Mouse (Mus musculus) embryonic facial prominence, embryonic 12.5 days (tissue): ENCODE measurements around the gene Bsn. TPM values are rescaled to one million over a fixed set of nuclear protein-coding genes. Genes with fewer than 3 reads are reported as not detected.
"Not testable (repeated sequence)": the region's sequence is repeated elsewhere in the genome, so short reads cannot be mapped to it uniquely, and the experiment has no call there.

Experiments used
- ATAC-seq: fragments of 200-750 bp; cut with Nextera tagmentation; 2 replicates; pipeline ENCODE4 v1.8.0; 2017; ENCODE audit not compliant: insufficient number of reproducible peaks, insufficient read depth, low FRiP score, low TSS enrichment
- H3K27ac ChIP-seq: fragments of 300-500 bp; sonication (generic); 2 replicates; pipeline ENCODE4 v1.5.1; 2016; ENCODE audit warnings: mild to moderate bottlenecking
- H3K27me3 ChIP-seq: fragments of 300-500 bp; sonication (generic); 2 replicates; pipeline ENCODE4 v1.6.1; 2016; ENCODE audit warnings: mild to moderate bottlenecking, moderate library complexity
- H3K36me3 ChIP-seq: fragments of 300-500 bp; sonication (generic); 2 replicates; pipeline ENCODE4 v1.6.1; 2016; ENCODE audit warnings: mild to moderate bottlenecking
- H3K4me1 ChIP-seq: fragments of 300-500 bp; sonication (generic); 2 replicates; pipeline ENCODE4 v1.6.1; 2016
- H3K4me2 ChIP-seq: fragments of 300-500 bp; sonication (generic); replicated peaks from 2 replicates; pipeline ENCODE4 v1.6.1; 2016; ENCODE audit warnings: mild to moderate bottlenecking, moderate library complexity
- H3K4me3 ChIP-seq: fragments of 300-500 bp; sonication (generic); 2 replicates; pipeline ENCODE4 v1.5.1; 2016; ENCODE audit warnings: mild to moderate bottlenecking
- H3K9ac ChIP-seq: fragments of 300-500 bp; sonication (generic); 2 replicates; pipeline ENCODE4 v1.6.1; 2016; ENCODE audit warnings: mild to moderate bottlenecking, moderate library complexity
- H3K9me3 ChIP-seq: fragments of 300-500 bp; sonication (generic); 2 replicates; pipeline ENCODE4 v1.6.1; 2016; ENCODE audit warnings: mild to moderate bottlenecking, moderate library complexity
- WGBS: fragments of 180-500 bp; shearing (Covaris S2); methylation state at CpG from one replicate; pipeline ENCODE4 v1.1.7; 2016; 5-methylcytosine and 5-hydroxymethylcytosine counted together
- polyA plus RNA-seq: library from polyadenylated mRNA; unstranded; fragments of >200 nt; fragmentation: Nextera tagmentation; extraction: Ambion mirVana; gene quantifications from 2 replicates; pipeline ENCODE4 v1.2.1, GENCODE M21; 2016

The Bsn gene
- polyA plus RNA-seq, 1 experiment from 2014 or later: 1.1 TPM

DNA sequence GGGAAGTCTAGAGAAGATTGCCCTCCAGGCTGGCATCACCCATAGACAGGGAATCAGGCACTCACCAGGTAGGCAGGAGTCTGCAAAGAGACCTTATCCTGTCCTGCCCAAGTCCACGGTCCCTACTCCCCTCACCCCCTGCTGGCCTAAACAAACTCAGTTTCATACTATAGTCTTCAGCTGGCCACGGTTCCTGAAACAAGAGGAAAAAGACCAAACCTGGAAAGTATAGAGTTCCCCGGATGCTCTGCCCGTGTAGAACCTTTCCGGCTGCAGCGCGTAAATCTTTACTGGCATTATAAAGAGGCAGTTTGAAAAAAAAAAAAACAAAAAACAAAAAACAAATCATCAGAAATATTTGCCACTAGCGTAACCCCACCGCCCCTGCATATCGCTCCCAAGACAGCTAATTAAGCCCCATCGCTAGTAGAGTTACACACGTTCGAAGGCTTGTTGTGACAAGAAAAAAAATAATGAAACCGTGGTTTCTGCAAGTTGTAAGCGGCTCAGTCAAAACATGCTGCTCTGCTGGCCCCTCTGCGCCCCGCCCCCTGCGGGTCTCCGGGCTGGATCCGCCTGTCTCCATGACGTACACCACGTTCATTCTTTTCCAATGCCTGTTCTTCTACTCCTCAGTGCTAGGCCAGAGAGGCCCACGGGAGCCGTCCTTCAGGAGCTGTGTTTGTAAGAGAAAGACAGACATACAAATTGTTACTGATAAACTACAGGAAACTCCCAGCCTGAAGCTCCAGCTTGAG is 6.9 kb upstream of the Bsn start:
- H3K36me3 ChIP-seq: no peaks in the 10 kb centered on the region
- no peak overlapping the region for H3K9ac ChIP-seq
- H3K4me3 ChIP-seq: 0 out of 2 replicates have a peak overlapping the region, but pooled peaks have one; percentile 4
- 0 out of 2 replicates have a peak, but pooled peaks cover 3% of the 10 kb centered on the region for H3K27me3 ChIP-seq
- WGBS: 24% methylated on average over 24 of the region's 24 CpGs
- H3K27ac ChIP-seq: 0 out of 2 replicates have a peak overlapping the region, but pooled peaks have one; percentile 23
- H3K4me2 ChIP-seq: peak overlapping the region; percentile 31
- H3K4me1 ChIP-seq: peaks cover 12% of the 10 kb centered on the region; the same call in 1 of the 2 replicates
- no peaks in the 10 kb centered on the region for H3K9me3 ChIP-seq
- no peak for ATAC-seq

GRCm38 (mm10) chr9:108196222-108196621 is 6.0 kb upstream of the Bsn start:
- peaks cover 11% of the 10 kb centered on the region; the same call in 1 of the 2 replicates for H3K4me1 ChIP-seq
- 66% methylated on average over 6 of the region's 6 CpGs for WGBS
- not testable (repeated sequence) for H3K27ac ChIP-seq, H3K9me3 ChIP-seq, H3K27me3 ChIP-seq, ATAC-seq, H3K36me3 ChIP-seq, H3K4me3 ChIP-seq, H3K9ac ChIP-seq, H3K4me2 ChIP-seq

DNA sequence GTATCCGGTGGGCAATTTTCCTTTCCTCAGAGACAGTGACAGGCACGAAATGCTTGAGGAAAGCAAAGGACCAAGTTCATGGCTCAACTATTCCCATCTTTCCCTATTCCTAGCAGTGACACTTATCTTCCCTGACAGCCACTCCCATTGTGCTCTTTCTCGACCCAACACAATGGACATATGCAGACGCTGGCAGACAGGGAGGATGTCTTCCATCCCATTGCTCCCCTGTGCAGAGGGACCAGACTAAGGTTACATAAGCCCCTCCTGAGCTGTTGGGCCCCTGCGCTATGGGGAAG is 747 bp downstream of the Bsn start:
- Histone ChIP-seq H3K9me3 (no peaks in the 10 kb centered on the region), H3K4me2 (peak overlapping the region; percentile 86), H3K27ac (no peak overlapping the region), H3K9ac (no peak overlapping the region), H3K27me3 (peaks cover 28% of the 10 kb centered on the region), H3K4me3 (peak overlapping the region; percentile 46), H3K4me1 (peaks cover 4% of the 10 kb centered on the region; the same call in 1 of the 2 replicates), H3K36me3 (no peaks in the 10 kb centered on the region)
- no peak for ATAC-seq
- WGBS: 40% methylated on average over 5 of the region's 5 CpGs

DNA sequence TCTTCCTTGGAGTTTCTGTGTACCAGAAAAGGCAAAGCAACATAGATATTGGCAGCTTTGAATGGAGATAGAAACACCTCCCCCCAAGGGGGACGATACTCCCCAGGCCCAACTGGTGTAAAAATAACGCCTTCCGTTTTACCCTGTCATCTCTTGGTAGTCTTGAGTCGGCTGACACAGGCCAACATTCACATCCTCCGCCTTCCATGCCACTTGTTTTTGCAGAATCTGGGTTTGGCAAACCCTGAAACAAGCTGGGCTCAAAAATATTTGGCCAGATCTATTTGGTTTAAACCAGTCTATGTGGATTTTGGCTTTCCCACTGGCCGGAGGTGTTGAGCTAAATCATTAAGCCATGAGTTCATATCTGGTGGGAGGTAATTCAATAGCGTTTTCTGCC is 1.2 kb downstream of the Bsn start:
- ATAC-seq: no peak
- Histone ChIP-seq H3K4me3 (no peak overlapping the region), H3K27me3 (peaks cover 28% of the 10 kb centered on the region), H3K9ac (no peak overlapping the region), H3K9me3 (no peaks in the 10 kb centered on the region), H3K36me3 (no peaks in the 10 kb centered on the region), H3K27ac (no peak overlapping the region), H3K4me1 (peaks cover 4% of the 10 kb centered on the region; the same call in 1 of the 2 replicates), H3K4me2 (no peak overlapping the region)
- WGBS: 83% methylated on average over 7 of the region's 7 CpGs

GRCm38 (mm10) chr9:108188511-108188910 is 1.7 kb downstream of the Bsn start:
- Histone ChIP-seq H3K4me3 (no peak overlapping the region), H3K36me3 (no peaks in the 10 kb centered on the region), H3K9ac (no peak overlapping the region), H3K4me2 (no peak overlapping the region), H3K9me3 (no peaks in the 10 kb centered on the region), H3K4me1 (peaks cover 4% of the 10 kb centered on the region; the same call in 1 of the 2 replicates), H3K27me3 (peaks cover 28% of the 10 kb centered on the region), H3K27ac (no peak overlapping the region)
- 74% methylated on average over 8 of the region's 8 CpGs for WGBS
- ATAC-seq: no peak

DNA sequence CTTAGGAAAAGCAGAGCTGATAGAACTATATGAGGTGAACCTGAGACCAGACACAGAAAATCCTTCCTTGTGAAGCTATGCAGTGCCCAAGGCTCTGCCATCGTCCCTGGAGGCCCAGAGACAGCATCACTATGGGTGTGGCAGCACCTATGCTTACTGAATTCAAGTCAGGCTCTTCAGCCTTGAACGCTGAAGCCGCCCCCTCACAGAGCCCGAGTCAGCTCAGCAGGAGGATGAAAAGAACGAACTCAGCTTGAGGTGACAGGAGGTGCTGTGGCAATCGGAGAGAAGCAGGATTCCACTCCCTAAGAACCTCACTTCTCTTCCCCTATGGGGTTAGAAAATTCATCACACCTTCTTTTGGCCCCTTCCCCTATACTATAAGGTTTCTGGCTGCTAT is 2.6 kb downstream of the Bsn start:
- peaks cover 4% of the 10 kb centered on the region; the same call in 1 of the 2 replicates for H3K4me1 ChIP-seq
- H3K36me3 ChIP-seq: no peaks in the 10 kb centered on the region
- no peak for ATAC-seq
- peaks cover 27% of the 10 kb centered on the region for H3K27me3 ChIP-seq
- no peaks in the 10 kb centered on the region for H3K9me3 ChIP-seq
- H3K9ac ChIP-seq: no peak overlapping the region
- no peak overlapping the region for H3K4me3 ChIP-seq
- no peak overlapping the region for H3K4me2 ChIP-seq
- H3K27ac ChIP-seq: no peak overlapping the region
- 45% methylated on average over 6 of the region's 6 CpGs for WGBS

- peaks cover 4% of the 10 kb centered on the region; the same call in 1 of the 2 replicates for H3K4me1 ChIP-seq
- H3K27ac ChIP-seq: no peak overlapping the region
- no peaks in the 10 kb centered on the region for H3K9me3 ChIP-seq
- peaks cover 21% of the 10 kb centered on the region for H3K27me3 ChIP-seq
- no peak overlapping the region for H3K9ac ChIP-seq
- no peak overlapping the region for H3K4me3 ChIP-seq
- no peak overlapping the region for H3K4me2 ChIP-seq
- no peaks in the 10 kb centered on the region for H3K36me3 ChIP-seq
- ATAC-seq: no peak
- 82% methylated on average over 8 of the region's 8 CpGs for WGBS
These were observed 4.4 kb downstream of the Bsn start for GRCm38 (mm10) chr9:108185786-108186185.

- Histone ChIP-seq H3K9me3 (no peaks in the 10 kb centered on the region), H3K9ac (no peak overlapping the region), H3K27ac (no peak overlapping the region), H3K27me3 (peaks cover 8% of the 10 kb centered on the region; the same call in 1 of the 2 replicates), H3K4me1 (no peaks in the 10 kb centered on the region), H3K4me3 (no peak overlapping the region), H3K4me2 (no peak overlapping the region), H3K36me3 (no peaks in the 10 kb centered on the region)
- ATAC-seq: no peak
- 90% methylated on average over 19 of the region's 19 CpGs for WGBS
These were observed 6.6 kb downstream of the Bsn start for GRCm38 (mm10) chr9:108183531-108183994.

GRCm38 (mm10) chr9:108182806-108183506 is 7.2 kb downstream of the Bsn start:
- no peak overlapping the region for H3K27ac ChIP-seq
- no peak overlapping the region for H3K4me2 ChIP-seq
- no peaks in the 10 kb centered on the region for H3K9me3 ChIP-seq
- H3K4me1 ChIP-seq: no peaks in the 10 kb centered on the region
- no peak overlapping the region for H3K9ac ChIP-seq
- no peaks in the 10 kb centered on the region for H3K36me3 ChIP-seq
- WGBS: 70% methylated on average over 11 of the region's 11 CpGs
- no peak for ATAC-seq
- peaks cover 4% of the 10 kb centered on the region; the same call in 1 of the 2 replicates for H3K27me3 ChIP-seq
- no peak overlapping the region for H3K4me3 ChIP-seq

GRCm38 (mm10) chr9:108178391-108178790 is 11.8 kb downstream of the Bsn start:
- Histone ChIP-seq H3K4me2 (no peak overlapping the region), H3K36me3 (no peaks in the 10 kb centered on the region), H3K27ac (no peak overlapping the region), H3K9ac (no peak overlapping the region), H3K4me1 (no peaks in the 10 kb centered on the region), H3K4me3 (no peak overlapping the region), H3K9me3 (no peaks in the 10 kb centered on the region), H3K27me3 (no peaks in the 10 kb centered on the region)
- ATAC-seq: no peak
- 65% methylated on average over 5 of the region's 5 CpGs for WGBS

- Histone ChIP-seq H3K36me3 (no peaks in the 10 kb centered on the region), H3K27me3 (no peaks in the 10 kb centered on the region), H3K9me3 (no peaks in the 10 kb centered on the region), H3K4me1 (no peaks in the 10 kb centered on the region), H3K9ac (no peak overlapping the region), H3K27ac (no peak overlapping the region), H3K4me2 (no peak overlapping the region), H3K4me3 (no peak overlapping the region)
- ATAC-seq: no peak
- 75% methylated on average over 19 of the region's 19 CpGs for WGBS
These were observed 14.9 kb downstream of the Bsn start for GRCm38 (mm10) chr9:108175116-108175838.
